Mouse (Mus musculus): Measurements from ENCODE around the gene Dgcr2. TPM values are rescaled to one million over a fixed set of nuclear protein-coding genes. Genes with fewer than 3 reads are reported as not detected.

The Dgcr2 gene
- polyA plus RNA-seq, 1 experiment from 2014 or later = 111 TPM

DNA sequence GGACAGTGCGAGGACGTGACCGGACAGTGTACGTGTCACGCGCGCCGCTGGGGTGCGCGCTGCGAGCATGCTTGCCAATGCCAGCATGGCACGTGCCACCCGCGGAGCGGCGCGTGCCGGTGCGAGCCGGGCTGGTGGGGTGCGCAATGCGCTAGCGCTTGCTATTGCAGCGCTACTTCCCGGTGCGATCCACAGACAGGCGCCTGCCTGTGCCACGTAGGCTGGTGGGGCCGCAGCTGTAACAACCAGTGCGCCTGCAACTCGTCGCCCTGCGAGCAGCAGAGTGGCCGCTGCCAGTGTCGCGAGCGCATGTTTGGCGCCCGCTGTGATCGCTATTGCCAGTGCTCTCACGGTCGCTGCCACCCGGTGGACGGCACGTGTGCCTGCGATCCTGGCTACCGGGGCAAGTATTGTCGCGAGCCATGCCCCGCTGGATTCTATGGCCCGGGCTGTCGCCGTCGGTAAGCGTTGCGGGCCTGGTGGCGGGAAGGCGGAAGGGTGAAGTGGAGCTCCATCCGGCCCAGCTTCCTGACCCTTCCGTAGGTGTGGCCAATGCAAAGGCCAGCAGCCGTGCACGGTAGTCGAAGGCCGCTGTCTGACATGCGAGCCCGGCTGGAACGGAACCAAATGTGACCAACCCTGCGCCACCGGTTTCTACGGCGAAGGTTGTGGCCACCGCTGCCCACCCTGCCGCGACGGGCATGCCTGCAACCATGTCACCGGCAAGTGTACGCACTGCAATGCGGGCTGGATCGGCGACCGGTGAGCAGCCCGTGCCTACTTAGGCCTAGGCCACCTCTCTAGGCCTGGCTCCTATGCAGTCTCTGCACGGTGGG lies 95.3 kb downstream of the Dgcr2 start:
- no peaks in the 10 kb centered on the region for H3K9me3 ChIP-seq
- H3K4me1 ChIP-seq (replicated peaks) = peaks cover 55% of the 10 kb centered on the region
- ATAC-seq (ENCODE audit: low FRiP score, low read depth) = peak; percentile 4; the same call in 1 of the 2 replicates
- H3K27ac ChIP-seq (replicated peaks) = no peak overlapping the region
- H3K4me3 ChIP-seq = peak overlapping the region; percentile 39
- H3K4me2 ChIP-seq = peak overlapping the region; percentile 73
- peak overlapping the region; percentile 6; the same call in 1 of the 2 replicates for H3K9ac ChIP-seq
- WGBS = 1% methylated on average over 83 of the region's 83 CpGs
- no peaks in the 10 kb centered on the region for H3K36me3 ChIP-seq
- H3K27me3 ChIP-seq = peaks cover 80% of the 10 kb centered on the region

DNA sequence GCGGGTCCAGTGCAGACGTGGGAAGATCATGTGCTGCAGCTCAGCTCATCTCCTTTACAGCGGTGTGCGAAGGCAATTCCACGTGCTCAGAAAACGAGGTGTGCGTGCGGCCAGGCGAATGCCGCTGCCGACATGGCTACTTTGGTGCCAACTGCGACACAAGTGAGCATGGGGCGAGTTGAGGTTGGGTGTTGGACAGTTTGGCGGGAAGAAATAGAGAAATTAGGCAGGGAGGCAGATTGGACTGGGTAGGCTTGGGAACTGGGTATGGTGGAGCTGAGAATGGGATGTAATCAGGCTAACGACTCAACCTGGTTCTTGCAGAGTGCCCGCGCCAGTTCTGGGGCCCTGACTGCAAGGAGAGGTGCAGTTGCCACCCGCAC lies 95.9 kb downstream of the Dgcr2 start:
- Histone ChIP-seq H3K9me3 (no peaks in the 10 kb centered on the region), H3K27ac (replicated peaks) (no peak overlapping the region), H3K36me3 (no peaks in the 10 kb centered on the region), H3K4me2 (peak overlapping the region; percentile 73), H3K4me1 (replicated peaks) (peaks cover 56% of the 10 kb centered on the region), H3K4me3 (peak overlapping the region; percentile 39), H3K9ac (peak overlapping the region; percentile 6; the same call in 1 of the 2 replicates), H3K27me3 (peaks cover 84% of the 10 kb centered on the region)
- WGBS = 8% methylated on average over 18 of the region's 18 CpGs
- ATAC-seq (ENCODE audit: low FRiP score, low read depth) = no peak

DNA sequence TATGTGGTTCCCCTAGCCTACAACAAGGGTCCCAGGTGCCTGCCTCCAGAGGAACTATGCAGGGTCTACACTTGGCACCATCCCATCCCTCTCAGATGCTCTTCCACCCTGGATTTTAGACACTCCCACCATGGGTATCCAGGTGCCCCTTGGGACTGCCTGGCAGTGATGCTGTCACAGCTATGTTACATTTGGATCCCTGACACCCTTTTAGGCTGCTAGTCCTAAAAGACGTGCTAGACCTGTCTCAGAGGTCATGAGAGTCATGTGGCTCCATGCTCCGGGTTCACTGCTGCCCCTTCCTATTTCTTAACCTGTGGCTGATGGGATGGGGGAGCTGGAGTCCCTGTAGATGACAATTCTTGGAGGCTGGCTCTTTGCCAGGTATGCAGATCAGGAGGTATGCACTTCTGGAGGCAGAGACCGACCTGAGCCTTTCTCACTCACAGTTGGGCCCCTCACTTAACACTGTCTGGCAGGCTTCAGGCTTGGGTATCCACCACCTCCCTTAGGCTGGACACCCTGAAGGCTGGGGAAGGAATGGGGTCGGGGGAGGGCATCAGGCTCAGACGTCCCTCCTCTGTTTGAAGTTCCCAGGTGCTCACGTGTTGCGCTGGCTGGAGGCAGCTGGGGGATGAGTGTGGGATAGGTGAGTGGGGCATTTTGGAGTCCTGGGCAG lies 96.4 kb downstream of the Dgcr2 start:
- H3K9me3 ChIP-seq = no peaks in the 10 kb centered on the region
- 4% methylated on average over 7 of the region's 7 CpGs for WGBS
- H3K27ac ChIP-seq (replicated peaks) = no peak overlapping the region
- H3K4me2 ChIP-seq = peak overlapping the region; percentile 73; the same call in 1 of the 2 replicates
- no peaks in the 10 kb centered on the region for H3K36me3 ChIP-seq
- peaks cover 87% of the 10 kb centered on the region for H3K27me3 ChIP-seq
- no peak overlapping the region for H3K9ac ChIP-seq
- peak overlapping the region; percentile 39; the same call in 1 of the 2 replicates for H3K4me3 ChIP-seq
- H3K4me1 ChIP-seq (replicated peaks) = peaks cover 57% of the 10 kb centered on the region
- ATAC-seq (ENCODE audit: low FRiP score, low read depth) = no peak

DNA sequence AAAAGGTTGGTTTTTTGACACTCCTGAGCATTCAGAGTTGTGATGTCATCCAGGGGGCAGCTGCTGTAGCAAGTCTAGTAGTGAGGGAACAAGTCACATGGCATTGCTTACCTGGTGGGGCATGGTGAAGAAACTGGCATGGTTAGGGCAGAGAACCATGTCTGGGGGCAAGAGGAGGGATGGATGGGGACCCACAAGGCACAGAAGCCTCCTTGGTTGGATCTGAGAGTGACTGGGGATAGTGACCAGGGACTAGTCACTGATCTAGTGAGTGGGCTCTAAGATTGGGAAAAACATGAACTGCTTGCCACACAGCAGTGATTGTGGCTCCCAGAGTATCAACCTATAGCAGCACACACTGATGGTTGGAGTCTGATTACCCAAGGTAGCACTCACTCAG lies 98.8 kb downstream of the Dgcr2 start:
- H3K9me3 ChIP-seq = no peaks in the 10 kb centered on the region
- peaks cover 47% of the 10 kb centered on the region for H3K4me1 ChIP-seq (replicated peaks)
- H3K9ac ChIP-seq = no peak overlapping the region
- no peak for ATAC-seq (ENCODE audit: low FRiP score, low read depth)
- no peak overlapping the region for H3K27ac ChIP-seq (replicated peaks)
- H3K4me2 ChIP-seq = no peak overlapping the region
- peaks cover 88% of the 10 kb centered on the region for H3K27me3 ChIP-seq
- no peaks in the 10 kb centered on the region for H3K36me3 ChIP-seq
- no peak overlapping the region for H3K4me3 ChIP-seq

DNA sequence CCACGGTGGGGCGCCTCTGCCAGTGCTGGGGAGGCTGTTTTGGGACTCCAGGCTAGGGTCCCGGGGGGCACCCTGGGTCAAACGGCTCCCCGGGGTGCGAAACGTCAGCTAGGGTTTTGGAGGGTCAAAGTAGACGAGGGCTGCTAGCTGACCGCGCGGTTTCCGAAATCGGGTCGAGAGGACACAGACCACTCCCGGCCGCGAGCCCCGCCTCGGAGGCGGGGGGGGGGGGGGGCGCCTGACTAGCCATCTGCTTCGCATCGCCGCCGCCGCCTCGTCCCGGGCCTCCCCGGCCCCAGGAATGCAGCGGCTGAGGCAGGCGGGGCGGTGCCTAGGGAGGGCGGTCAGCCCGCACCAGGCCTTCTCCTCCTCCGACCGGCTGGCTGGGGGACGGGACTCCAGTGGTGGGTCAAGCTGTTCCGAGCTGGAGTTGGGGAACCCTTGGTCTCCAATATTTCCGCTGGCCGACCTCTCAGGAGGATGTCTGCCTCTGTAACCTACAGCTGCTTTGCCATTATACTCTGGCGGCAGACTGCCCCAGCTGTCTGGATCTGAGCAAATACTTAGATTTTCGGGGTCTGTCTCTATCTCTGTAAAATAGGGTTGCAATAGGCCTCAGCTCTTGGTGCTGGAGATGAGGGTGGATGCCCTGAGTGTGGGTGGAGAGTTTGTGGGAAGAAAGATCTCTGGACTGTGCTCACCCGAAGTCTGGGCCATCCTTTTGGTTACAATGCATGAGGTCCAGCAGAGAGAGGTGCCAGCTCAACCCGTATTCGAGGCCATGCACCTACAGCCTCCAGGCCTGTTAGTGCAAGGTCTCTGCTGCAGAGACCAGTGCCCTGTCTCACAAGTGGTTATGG lies 99.8 kb downstream of the Dgcr2 start:
- H3K4me3 ChIP-seq = peak overlapping the region; percentile 50
- peaks cover 86% of the 10 kb centered on the region for H3K27me3 ChIP-seq
- no peaks in the 10 kb centered on the region for H3K9me3 ChIP-seq
- 0 out of 2 replicates have a peak, but pooled peaks cover under 1% of the 10 kb centered on the region for H3K36me3 ChIP-seq
- H3K9ac ChIP-seq = no peak overlapping the region
- ATAC-seq (ENCODE audit: low FRiP score, low read depth) = no peak
- peaks cover 37% of the 10 kb centered on the region for H3K4me1 ChIP-seq (replicated peaks)
- no peak overlapping the region for H3K27ac ChIP-seq (replicated peaks)
- H3K4me2 ChIP-seq = peak overlapping the region; percentile 91
- WGBS = 2% methylated on average over 39 of the region's 45 CpGs

DNA sequence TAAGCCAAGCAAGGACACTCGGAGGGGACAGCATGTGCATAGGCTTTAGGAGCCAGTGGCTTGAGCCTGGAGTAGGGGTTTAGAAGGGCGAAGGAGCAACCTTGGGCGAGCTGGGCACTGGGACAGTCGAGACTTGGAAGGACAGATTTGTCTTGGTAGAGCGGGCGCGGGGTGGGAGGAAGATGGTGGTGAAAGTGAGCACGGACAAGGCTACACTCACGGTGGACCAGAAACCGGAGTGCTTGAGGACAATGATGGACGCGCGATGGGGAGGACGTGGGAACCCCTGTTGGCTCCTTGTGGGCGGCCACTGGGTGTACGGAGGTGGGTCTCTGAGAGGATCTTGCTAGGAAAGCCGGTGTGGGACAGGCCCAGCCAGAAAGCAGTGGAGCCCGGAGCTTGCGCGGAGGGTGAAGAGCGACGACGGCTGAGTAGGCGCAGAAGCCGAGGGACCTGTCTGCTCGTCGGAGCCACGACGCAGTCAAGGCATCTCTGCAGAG lies 100.5 kb downstream of the Dgcr2 start:
- peak overlapping the region; percentile 91 for H3K4me2 ChIP-seq
- H3K4me3 ChIP-seq = peak overlapping the region; percentile 50
- peaks cover 79% of the 10 kb centered on the region for H3K27me3 ChIP-seq
- 5% methylated on average over 29 of the region's 29 CpGs for WGBS
- no peak for ATAC-seq (ENCODE audit: low FRiP score, low read depth)
- no peak overlapping the region for H3K9ac ChIP-seq
- H3K27ac ChIP-seq (replicated peaks) = 0 out of 2 replicates have a peak overlapping the region, but pooled peaks have one; percentile 28
- H3K9me3 ChIP-seq = no peaks in the 10 kb centered on the region
- peaks cover 7% of the 10 kb centered on the region; the same call in 1 of the 2 replicates for H3K36me3 ChIP-seq
- H3K4me1 ChIP-seq (replicated peaks) = peaks cover 30% of the 10 kb centered on the region

DNA sequence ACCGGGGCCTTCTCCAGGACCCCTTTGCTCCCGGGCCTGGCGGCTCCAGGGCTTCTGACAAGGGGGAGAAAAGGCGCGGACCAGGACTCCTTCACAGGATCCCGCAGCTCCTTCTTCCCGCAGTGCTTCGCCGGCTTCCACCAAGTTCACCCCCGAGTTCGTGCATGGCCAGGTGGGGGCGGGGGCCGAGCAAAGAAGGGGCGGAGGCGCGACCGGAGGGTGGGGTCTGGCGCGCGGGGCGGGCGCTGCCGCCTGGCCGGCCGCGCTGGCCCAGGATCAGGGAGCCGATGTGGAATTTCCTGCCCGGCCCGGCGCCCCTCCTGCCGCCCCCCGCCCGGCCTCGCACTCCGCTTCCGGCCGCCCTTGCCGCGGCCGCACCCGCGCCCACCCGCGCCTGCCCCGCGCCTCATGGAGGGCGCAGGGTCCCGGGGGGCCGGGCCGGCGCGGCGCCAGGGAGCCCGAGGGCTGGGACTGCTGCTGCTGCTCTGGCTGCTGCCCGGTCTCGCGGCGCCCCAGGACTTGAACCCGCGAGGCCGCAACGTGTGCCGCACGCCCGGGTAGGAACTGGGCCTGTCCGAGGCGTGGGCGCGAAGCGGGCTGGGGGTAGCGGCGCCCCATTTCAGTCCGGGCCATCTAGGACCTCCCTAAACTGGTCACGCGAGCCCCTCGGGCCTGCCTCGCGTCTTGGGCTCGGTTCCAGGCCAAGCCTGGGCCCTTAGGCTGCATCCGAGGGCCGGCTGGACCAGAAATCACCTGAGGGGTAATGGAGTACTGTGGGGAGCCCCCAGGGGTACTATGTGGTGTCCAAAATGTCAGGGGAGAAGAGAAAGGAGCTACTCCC lies 101.2 kb downstream of the Dgcr2 start, which contains the start of gene Scarf2:
TSS of gene Scarf2 (plus strand) at position 312 of the 841 bp plus-strand sequence.
- Histone ChIP-seq H3K4me3 (peak within 1 kb of the TSS; percentile 50), H3K9me3 (no peaks in the 10 kb centered on the region), H3K27me3 (peaks cover 72% of the 10 kb centered on the region), H3K4me1 (replicated peaks) (peaks cover 23% of the 10 kb centered on the region), H3K36me3 (peaks cover 14% of the 10 kb centered on the region), H3K9ac (peak within 1 kb of the TSS; percentile 55), H3K27ac (replicated peaks) (0 out of 2 replicates have a peak within 1 kb of the TSS, but pooled peaks have one; percentile 28), H3K4me2 (peak within 1 kb of the TSS; percentile 91)
- ATAC-seq (ENCODE audit: low FRiP score, low read depth) = no peak; the same call in 1 of the 2 replicates
- 2% methylated on average over 77 of the region's 81 CpGs for WGBS

DNA sequence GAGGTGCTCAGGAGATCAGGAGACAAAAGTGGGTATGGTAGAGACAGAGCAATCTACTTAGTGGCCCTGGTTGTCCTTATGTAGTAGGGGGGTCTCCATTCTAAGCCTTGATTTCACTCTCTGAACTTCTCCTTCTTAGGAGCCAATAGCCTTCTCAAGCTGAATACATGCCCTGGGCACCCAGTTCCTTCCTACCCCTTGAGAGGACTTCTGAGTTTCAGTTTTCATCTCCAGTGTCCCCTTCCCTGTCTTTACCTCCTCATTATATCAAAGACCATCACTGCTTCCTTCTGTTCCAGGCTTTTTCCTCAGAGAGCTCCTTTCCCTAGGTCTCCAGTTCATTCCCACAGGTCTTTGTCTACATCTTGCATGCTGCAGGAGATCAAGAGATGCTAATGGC lies 101.8 kb downstream of the Dgcr2 start:
- H3K9ac ChIP-seq = peak overlapping the region; percentile 55; the same call in 1 of the 2 replicates
- H3K36me3 ChIP-seq = peaks cover 20% of the 10 kb centered on the region
- no peaks in the 10 kb centered on the region for H3K9me3 ChIP-seq
- H3K27me3 ChIP-seq = peaks cover 66% of the 10 kb centered on the region
- ATAC-seq (ENCODE audit: low FRiP score, low read depth) = no peak
- H3K4me1 ChIP-seq (replicated peaks) = peaks cover 20% of the 10 kb centered on the region
- H3K4me3 ChIP-seq = peak overlapping the region; percentile 50
- H3K4me2 ChIP-seq = peak overlapping the region; percentile 91
- no peak overlapping the region for H3K27ac ChIP-seq (replicated peaks)

DNA sequence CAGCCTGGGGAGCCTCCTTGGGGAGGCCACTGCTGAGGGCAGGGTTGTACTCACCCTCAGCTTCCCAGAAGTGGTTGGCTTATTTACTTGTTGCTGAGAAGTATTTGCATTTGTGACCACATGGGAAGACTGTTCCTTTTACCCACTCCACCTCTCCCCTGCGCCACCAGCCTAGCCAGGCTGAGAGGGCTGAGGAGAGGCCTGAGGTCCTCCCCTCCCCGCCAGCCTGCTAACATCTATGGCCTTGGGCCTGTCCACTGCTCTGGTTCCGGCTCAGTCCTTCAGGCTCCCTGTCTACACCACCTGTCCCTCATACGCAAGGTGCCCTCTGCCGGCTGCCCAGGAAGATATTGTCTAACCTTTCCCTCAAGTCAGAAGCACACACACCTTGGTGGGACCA lies 102.7 kb downstream of the Dgcr2 start:
- Histone ChIP-seq H3K9ac (no peak overlapping the region), H3K9me3 (no peaks in the 10 kb centered on the region), H3K36me3 (peaks cover 28% of the 10 kb centered on the region), H3K4me1 (replicated peaks) (peaks cover 20% of the 10 kb centered on the region), H3K27ac (replicated peaks) (no peak overlapping the region), H3K27me3 (peaks cover 57% of the 10 kb centered on the region), H3K4me3 (no peak overlapping the region), H3K4me2 (no peak overlapping the region)
- WGBS = 55% methylated on average over 5 of the region's 5 CpGs
- no peak for ATAC-seq (ENCODE audit: low FRiP score, low read depth)

DNA sequence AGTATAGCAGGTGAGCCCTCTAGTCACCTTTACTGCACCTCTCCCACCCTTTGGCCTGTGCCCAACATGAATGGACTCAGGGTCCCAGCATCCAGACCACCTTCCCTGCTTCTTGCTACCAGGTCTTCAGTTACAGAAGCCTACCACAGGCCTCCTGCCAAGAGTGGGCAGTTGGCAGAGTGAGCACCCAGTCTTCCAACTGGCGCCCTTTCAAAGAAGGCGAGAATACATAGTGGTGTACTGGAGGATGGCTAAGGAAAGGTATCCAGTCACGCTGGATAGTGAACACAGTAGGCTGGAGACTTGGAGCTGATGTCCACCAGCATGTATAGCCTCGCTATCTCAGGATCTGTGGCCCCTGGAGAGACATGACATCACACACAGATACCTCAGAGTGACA lies 104.3 kb downstream of the Dgcr2 start:
- Histone ChIP-seq H3K4me2 (no peak overlapping the region), H3K36me3 (peaks cover 41% of the 10 kb centered on the region), H3K27ac (replicated peaks) (no peak overlapping the region), H3K4me3 (no peak overlapping the region), H3K4me1 (replicated peaks) (peaks cover 20% of the 10 kb centered on the region), H3K9me3 (no peaks in the 10 kb centered on the region), H3K9ac (no peak overlapping the region), H3K27me3 (peaks cover 43% of the 10 kb centered on the region)
- 90% methylated on average over 4 of the region's 4 CpGs for whole genome bisulfite sequencing
- ATAC-seq (ENCODE audit: low FRiP score, low read depth) = no peak

DNA sequence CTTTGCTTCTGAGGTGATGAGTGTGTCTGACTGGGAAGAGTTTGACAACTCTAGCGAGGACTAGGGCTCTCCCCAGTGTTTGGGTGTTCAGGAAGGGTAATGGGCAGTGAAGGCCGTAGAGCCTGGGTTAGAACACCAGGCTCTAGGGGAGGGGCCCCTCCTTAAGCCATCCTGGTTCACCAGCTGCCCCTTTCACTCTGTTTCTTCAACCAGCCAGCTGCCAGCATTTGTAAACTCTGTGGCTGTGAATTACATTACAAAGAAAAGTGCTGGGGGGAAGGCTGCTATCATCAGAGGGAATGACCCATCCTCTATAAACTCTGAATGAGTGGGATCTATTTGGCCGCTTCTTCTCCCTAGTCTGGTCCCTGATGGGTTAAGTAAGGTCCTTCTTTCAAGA lies 105.6 kb downstream of the Dgcr2 start:
- WGBS = 68% methylated on average over 3 of the region's 3 CpGs
- peaks cover 34% of the 10 kb centered on the region for H3K27me3 ChIP-seq
- ATAC-seq (ENCODE audit: low FRiP score, low read depth) = no peak
- no peak overlapping the region for H3K4me3 ChIP-seq
- no peak overlapping the region for H3K4me2 ChIP-seq
- no peak overlapping the region for H3K27ac ChIP-seq (replicated peaks)
- H3K9me3 ChIP-seq = no peaks in the 10 kb centered on the region
- peaks cover 10% of the 10 kb centered on the region for H3K4me1 ChIP-seq (replicated peaks)
- no peak overlapping the region for H3K9ac ChIP-seq
- H3K36me3 ChIP-seq = peaks cover 51% of the 10 kb centered on the region
